Mouse (Mus musculus) retina, postnatal 1 day (tissue): Measurements from ENCODE around the gene Gsto1.

Experiments used
- DNase-seq: peaks from one replicate; pipeline ENCODE4 v3.0.0-alpha.2; 2012

Gene Gsto1

DNA sequence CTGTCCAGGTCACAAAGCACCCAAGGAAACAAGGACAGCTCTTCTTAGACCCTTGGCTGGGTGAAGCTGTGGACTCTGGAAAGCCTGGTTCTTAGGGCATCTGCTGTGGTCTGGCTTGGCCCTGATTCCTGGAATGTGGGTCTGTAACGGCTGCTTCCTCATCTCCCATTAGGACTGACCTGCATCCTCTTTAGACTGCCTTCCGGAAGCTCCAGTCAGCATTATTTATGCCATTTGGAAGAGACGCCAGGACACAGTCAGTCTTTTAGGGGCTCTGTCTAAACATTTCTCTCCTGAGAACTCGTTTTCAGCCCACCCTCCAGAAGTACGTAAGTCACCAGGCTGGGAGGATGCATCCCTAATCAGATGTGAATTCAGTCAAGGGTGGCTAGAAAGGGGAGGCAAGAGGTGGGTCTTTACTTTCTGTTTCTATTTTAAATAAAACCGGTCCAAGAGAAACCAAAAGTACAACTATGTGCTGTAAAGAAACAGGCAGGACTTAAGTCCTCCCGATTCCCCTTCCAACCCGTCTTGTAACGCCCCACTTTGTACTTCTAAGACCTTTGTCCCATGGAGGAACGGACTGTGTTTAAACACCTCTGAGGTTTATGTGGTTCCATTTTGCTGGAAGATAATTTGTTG lies 35.8 kb downstream of the Gsto1 start:
- DNase-seq: no peak

DNA sequence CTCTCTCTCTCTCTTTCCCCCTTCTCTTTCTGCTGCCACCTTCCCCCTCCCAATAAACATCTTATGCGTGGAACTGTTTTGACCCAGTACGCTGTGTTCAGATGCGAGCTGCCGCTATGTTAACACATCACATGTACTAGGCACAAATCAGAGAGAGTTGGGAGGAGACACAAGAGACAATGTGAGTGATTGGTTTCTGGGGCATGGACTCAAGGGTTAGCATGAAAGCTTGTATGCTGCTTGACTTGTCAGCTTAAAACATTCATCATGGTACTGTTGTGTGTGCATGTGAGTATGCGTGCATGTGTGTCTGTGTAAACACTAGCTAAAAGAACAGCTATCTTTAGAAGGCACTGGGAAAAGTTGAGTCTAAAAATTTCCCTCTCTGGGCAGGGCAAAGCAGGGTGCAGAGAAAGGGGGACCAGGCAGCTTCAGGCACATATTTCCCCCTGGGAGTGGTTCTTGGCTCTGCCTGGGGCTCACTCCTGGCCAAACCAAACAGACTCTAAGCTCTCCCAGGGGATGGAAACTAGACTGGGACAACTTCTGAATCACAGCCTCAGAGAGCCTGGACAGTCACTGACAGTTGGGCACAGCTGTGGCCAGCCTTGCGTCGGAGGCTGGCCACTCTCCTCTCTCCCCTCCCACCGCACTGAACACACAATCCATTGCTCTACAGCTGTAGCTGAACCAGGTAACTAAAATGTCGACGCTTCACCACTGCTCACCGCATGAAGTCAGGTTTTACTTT lies 37.0 kb downstream of the Gsto1 start:
- no peak for DNase-seq

DNA sequence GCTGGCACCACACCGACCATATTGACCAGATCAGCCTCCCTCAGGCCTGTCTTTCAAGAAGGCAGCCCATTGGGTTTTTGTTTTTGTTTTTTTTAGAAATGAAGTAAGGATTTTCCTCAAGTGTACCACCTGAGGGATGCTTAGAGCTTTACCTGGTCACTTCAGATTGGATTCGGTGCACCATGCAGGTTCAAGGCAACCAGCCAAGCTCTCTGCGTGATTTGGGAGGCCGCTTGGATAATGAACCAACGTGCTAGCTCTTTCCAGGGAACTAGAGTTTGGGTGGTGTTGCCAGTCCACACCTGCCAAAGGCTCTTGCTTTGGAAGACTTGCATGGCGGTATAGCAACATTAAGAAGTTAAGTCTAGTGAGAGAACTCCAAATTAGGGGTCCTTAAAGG lies 38.3 kb downstream of the Gsto1 start:
- no peak for DNase-seq

DNA sequence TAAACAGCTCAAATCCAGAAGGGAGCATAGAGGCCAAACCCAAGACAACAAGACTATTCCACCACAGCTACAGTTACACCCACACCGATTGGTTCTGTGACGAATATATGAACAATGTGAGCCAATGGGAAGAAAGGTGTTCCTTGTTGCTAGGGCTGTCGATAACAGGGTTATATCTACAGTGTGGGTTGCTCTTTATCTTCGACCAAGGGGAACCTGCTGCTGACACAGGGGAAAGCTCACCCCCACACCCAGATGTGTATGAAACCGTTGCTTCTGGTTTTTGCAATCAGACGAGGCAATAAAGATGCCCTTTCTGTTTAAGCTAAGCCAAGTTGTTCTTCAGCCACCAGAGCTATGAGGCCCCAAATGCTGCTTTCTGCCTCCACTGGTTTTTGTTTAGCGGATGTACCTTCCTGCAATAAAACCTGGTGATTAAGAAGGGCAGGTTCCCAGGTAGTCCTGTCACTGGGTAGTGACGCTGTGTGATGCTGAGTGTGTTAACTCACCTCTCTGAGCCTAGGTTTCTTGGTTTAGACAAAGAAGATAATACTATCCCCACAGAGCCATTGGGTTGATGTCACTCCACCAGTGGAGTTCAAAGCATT lies 43.8 kb downstream of the Gsto1 start:
- no peak for DNase-seq

DNA sequence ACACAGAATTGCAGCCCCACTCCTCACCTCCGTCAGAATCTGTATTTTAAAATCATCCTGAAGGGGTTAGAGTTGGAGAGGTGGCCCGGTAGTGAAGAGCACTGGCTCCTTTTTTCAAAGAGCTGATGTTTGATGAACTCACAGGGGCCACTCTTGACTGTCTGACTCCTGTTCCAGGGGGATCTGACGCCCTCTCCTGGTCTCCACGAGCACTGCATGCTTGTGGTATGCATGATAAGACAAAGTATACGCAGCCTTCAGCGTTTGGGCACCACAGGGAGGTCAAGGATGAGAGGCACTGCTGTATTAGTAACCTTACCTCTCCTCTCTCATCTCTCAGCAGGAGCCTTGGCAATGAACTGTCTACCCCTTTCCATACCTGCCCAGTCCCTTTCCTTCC lies 45.2 kb downstream of the Gsto1 start:
- DNase-seq: no peak

DNA sequence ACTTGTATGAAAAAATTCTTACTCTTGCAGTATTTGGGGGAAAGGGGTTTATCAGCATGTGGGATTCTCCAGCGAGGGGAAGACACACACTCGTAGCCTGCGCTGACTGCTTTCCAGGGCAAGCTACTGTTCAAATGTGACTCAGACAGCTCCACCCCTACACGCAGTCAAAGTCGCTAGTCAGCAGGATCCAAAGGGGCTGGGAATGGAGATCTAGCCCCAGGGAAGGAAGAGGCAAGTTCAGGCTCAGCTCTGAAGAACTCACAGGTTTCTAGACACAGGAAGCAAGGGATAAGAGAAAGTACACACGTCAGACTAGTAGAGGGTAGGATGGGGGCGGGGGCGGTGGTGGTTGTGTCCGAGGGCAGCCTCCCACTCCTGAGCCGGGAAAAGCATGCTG lies 45.8 kb downstream of the Gsto1 start:
- no peak for DNase-seq

DNA sequence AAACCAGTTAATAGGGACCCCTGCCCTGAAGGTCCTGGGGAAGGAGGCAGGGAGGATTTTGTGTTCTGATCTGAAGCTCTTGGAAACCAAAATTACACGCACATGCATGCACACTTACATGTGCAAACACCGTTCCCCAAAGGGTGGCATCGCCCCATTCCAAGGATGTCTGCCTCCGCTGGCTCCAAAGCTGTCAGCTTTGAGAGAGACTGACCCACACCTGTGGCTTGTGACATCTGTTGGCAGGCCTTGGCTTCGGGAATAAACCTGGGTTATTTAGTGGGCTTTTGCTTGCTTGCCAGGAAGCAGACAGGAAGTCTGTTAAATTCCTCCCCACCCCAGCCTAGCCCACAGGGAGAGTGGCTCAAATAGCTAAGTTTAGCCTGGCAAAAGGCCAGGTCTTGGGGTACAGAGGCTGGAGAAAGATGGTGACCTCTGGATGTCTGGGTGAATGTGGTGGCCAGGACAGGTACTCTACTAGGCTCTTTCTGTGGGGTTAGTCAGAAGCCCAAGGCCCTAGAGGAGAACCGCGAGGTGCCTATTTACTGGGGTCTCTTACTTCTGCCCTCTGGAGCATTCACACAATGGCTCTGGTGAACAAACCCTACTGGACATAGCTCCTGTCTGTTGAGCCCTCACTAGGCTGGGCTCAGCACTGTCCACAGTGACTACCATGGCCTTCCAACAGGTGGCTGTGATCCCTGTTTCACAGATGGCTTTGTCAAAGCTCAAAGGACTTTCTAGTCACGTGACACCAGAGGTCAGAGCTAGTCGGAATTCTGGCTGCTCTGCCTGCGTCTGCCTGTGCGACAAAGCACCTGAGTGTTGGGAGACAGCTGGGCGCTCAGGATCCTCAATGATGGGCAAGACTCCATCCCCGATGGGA lies 47.8 kb downstream of the Gsto1 start:
- DNase-seq: no peak

DNA sequence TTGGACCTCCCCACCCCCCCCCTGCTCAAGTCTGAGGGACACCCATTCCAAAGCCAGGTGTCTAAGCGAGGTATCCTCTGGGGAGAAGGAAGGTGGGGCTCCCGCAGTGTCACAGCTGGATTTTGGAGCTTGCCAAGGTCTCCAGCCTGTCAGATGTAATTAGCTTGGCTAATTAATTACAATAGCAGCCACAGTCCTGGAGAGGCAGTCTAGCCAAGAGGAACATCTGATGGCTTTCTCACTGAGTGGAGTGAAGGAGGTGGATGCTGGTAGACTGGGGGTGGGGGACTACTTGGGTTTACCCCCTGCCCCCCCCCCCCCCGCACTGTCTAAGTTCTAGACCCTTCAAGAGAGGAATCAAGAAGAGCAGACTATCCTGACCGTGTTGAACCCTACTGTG lies 48.9 kb downstream of the Gsto1 start:
- peak; percentile 62 for DNase-seq

DNA sequence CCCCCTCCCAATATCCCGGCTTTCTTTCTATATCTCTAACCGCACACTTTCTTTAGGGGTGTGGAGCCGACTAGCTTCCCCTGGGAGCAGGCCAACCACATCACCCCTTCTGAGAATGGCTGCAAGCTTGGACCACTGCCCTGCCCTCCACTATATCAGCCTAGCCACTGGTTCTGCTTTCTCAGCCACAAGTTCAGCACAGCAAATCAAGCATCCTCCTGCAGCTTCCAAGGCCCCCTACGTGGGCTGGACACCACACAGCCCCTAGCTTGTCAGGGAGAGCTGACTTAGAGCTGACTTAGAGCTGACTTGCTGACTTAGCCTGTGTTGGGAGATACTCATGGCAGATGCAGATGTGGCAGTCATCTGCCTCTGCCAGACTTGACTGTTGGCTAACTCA lies 50.3 kb downstream of the Gsto1 start:
- DNase-seq: no peak

DNA sequence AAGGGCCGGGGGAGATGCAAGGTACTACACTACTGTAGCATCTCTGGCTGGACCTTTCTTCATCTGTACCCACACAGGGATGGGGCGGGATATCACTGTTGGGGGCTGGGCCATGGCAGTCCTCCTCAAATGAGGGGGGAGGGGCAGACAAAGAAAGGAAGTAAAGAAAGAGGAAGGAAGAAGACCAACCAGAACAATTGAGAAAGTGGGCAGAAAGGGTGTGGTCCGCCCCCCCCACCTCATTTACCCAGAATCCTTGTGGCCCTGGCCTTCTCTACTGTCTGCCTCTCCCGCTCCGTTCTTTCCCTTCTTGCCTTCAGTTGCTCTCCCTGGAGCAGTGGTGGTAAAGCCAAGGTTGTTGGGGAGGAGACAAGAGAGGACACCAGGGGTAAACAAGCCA lies 50.8 kb downstream of the Gsto1 start:
- no peak for DNase-seq

DNA sequence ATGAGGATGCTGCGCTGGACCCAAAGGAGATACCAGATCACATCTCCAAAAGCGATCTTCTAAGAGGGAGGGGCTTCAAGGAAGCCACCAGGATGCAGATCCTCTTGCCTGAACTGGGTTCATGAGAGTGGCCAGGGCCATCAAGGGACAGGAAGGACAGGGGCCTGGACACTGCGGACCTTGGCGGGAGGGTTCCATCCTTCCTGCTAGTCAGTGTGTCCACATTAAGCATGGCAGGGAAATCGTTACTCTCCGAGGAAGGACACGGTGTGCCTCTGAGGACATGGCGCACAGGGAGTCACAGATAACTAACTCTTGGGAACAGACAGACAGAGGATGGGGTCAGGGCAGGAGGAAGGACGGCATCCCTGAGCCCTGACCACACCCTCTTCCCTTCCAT lies 52.8 kb downstream of the Gsto1 start:
- no peak for DNase-seq

DNA sequence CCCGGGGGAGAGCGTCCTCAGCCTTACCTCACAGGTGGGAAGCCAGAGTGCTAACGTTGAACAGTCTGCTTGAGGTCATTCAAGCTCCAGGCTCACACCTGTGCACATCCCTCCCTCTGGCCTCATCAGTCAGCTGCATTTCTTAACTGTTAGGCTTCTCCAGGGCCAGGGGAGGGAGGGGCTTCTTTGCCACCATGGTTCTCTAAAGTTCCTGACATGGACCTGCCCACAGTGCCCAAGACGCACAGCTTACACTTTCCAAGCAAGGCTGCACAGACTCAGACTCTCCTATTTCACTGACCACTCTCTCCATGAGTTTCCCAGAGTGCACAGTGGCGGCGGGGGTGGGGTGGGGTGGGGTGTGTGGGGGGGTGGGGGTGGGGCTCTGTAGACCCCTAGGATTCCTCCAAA lies 54.2 kb downstream of the Gsto1 start:
- no peak for DNase-seq

DNA sequence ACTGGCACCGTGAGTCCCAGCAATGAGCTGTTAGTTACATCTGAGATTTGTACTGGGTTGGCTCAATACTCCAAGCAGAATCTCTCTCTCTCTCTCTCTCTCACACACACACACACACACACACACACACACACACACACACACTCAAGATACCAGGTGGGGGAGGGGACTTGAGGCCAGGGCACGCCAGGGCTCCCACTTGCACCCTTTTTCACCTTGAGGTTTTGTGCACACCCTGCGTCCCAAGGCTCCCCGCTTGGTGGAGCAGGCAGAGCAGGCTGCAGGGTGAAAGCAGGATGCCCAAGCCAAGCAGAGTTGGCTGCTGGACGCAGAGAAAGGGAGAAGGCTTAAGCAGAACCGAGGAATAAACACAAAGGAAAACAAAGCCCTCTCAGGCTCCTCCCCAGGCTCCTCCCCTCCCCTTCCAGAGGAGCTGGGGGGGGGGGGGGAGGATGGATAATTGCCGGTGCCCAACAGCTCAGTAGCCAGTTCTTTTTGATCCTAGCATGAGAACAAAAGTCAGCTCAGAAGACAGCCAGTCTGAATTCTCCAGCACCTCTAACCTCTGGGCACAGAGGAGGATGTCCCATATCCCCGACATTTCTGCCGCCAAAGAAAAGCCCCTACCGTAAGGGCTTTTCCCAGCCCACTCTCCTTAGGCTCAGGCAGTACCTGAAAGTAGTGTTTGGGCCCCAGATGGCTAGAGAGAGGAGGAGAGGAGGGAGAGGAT lies 54.8 kb downstream of the Gsto1 start:
- peak; percentile 86 for DNase-seq

DNA sequence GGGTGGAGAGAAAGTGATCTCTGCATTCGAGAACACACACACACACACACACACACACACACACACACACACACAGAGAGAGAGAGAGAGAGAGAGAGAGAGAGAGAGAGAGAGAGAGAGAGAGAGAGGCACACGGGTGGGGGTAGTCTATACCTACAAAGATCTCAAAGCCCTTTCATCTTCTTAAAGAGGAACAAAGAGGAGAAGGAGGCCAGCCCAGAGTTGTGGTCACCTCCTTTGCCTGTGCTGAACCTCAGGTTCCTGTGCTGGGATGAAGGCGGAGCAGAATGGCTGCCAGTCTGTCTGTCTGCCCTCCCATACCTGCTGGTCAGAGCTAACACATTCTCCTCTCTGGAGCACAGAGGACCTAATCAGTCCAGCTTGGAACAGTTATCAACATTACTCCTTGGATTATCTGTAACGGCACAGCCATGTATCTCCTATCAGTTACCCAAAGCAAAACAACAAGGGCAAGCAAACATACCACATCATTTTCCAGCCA lies 55.4 kb downstream of the Gsto1 start:
- DNase-seq: no peak

DNA sequence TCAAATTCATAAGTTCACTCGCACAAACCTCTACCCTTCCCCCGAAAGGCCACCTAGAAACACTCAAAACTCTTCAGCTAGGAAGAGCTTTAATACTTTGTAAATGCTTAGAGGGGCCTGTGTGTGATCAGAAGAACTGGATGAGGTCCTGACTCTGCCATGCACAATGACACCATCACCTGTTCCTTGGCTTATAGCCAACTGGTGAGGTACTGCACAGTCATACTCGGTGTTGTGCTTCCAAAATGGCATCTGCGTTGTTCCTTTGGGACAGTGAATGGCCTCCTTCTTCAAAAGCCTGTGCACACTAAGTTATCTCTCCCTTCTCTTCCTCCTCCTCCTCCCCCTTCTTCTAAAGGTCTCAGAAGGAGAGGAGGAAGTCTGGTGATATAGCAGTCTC lies 56.0 kb downstream of the Gsto1 start:
- DNase-seq: no peak

DNA sequence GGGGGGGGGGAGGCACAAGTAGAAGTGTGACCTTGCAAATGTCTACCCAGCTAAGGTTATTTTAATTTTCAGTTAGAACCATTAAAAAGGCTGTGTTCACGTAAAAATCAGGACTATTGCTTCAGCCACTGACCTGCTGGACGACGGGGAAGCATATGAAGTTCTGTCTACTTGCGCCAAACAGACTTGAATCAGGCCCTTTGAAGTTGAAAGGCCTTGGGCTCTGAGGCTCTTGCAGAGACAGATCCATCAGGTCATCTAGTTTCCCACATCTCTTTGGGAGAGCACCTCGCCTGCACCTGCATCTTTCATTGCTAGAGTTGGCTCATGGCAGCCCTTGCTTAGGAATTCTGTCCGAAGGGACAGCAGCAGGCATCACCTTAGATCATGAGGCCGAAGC lies 58.6 kb downstream of the Gsto1 start:
- DNase-seq: no peak

DNA sequence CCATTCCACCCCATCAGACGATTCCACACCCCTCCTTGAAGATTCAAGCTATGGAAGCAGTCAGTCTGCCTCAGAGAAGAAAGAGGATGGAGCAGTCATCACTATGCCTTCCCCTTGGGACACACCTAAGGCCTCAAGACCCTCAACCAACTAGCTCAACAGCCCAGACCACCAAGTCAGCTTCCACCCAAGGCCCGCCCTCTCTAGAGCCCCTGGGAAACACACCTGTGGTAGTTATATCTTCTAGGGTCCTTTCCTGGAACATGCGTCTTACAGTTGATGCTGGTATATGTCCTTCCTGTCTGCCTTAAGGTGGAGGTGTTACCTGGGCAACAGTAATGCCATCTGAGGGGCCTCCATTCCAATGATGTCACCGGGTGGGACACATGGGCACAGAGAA lies 59.4 kb downstream of the Gsto1 start:
- DNase-seq: no peak
